Mouse (Mus musculus) ovary, postnatal 10 days (tissue): ENCODE results near the gene Kcnq1.
A peak's percentile ranks its signal among the peaks of the same experiment; 100 is the strongest.

Experiments
- DNase-seq: peaks from one replicate; pipeline ENCODE4 v3.0.0; 2022; ENCODE audit warnings: low spot score

Kcnq1 gene

GRCm38 (mm10) chr7:143364969-143365839 is 259.0 kb downstream of the Kcnq1 start:
- no peak for DNase-seq

GRCm38 (mm10) chr7:143367366-143368266 is 261.5 kb downstream of the Kcnq1 start:
- no peak for DNase-seq

DNA sequence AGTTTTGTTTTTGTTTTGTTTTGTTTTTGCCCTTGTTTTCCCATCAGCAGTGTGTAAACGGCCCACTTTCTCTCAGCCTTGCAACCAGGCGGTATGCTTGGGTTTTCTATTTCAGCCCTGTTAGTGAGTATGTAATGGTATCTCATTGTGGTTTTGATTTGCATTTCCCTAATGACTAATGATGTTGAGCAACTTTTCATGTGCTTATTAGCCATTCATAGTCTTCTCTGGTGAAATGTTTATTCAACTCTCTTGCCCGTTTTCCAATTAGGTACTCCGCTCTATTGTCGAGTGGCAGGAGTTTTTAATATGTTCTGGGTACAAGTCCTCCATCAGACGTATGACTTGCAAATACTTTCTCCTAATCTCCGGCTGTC is 262.1 kb downstream of the Kcnq1 start:
- DNase-seq: no peak

GRCm38 (mm10) chr7:143371336-143371735 is 265.2 kb downstream of the Kcnq1 start:
- no peak for DNase-seq

DNA sequence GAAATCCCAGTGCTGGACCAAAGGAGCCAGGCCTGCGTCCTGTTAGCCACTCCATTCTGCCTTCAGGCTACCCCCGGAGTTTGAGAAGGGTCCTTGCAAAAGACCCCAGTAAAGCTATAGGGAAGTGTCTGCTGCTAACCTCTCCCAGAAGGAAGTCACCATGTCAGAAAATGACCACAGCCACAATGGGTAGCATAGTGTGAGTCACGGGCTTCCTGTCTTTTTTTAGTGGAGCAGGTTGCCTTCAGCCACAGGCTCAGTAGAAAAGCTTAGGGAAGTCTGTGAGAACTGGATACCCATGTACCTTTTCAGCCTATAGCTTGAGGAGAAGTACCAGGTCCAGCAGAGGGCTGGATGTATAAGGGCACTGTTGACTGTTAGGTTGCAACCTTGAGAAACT is 267.1 kb downstream of the Kcnq1 start:
- no peak for DNase-seq

DNA sequence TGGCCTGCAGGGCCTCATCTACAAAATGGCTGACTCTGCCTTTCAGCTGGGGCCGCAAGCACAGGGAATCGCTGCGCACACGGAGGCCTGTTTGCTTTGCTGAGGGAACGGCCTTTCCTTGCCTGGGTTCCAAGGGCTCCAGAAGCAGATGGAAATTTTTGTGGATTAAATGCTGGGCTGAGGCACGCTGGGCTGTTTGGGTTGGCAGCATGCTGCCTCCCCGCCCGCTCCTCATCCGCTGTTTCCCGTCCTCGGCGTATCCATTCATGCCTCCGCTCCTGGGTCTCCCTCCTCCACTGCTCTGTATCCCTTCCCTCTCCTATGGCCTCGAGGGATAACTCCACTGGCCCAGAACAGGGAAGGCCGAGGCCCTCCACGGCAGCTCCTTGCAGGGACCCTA is 269.8 kb downstream of the Kcnq1 start:
- no peak for DNase-seq

DNA sequence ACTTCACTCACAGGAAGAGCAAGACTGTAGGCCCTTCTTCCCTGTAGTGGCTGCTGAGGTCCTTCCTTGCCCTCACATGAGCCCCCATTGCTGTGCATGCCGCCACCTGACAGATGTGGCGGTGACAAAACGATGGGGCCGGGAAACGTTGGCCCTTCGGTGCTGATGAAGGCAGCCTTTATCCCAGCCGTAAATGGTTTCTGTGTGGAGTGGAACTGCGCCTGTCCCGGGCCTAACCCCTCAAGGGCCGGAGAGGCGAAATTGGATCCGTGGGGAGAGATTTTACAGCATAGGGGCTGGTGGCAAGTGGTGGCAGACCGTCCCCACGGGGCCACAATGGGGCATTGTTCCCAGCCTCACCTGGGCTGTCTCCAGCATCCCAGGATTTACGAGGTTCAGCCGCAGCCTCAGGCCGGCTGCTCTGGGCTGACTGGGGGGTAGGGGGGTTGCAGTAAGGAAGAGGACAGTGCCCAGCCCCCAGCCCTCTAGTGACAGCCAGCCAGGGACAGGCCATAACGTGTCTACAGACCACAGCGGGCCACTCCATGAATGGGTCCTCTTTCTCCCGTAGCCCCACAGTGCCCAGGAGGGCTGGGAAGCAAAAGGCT is 274.4 kb downstream of the Kcnq1 start:
- DNase-seq: no peak

DNA sequence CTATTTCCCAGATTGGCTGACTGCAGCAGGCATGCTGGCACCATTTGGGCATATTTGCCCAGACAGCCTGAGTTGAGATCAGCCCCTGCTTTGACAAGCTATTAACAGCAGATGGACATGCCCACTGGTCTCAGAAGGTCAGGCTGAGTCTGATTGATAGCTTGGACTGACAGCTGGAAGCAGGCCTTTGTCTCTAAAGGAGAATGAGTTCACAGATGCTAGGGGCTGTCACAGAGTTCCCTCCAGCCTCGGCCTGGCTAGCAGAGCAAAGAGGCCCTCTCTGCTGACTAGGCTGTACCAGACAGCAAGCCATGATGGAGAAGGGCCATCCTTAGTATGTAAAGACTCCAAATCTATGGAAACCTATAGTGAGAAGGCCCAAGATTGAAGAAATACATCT is 280.5 kb downstream of the Kcnq1 start:
- DNase-seq: no peak

DNA sequence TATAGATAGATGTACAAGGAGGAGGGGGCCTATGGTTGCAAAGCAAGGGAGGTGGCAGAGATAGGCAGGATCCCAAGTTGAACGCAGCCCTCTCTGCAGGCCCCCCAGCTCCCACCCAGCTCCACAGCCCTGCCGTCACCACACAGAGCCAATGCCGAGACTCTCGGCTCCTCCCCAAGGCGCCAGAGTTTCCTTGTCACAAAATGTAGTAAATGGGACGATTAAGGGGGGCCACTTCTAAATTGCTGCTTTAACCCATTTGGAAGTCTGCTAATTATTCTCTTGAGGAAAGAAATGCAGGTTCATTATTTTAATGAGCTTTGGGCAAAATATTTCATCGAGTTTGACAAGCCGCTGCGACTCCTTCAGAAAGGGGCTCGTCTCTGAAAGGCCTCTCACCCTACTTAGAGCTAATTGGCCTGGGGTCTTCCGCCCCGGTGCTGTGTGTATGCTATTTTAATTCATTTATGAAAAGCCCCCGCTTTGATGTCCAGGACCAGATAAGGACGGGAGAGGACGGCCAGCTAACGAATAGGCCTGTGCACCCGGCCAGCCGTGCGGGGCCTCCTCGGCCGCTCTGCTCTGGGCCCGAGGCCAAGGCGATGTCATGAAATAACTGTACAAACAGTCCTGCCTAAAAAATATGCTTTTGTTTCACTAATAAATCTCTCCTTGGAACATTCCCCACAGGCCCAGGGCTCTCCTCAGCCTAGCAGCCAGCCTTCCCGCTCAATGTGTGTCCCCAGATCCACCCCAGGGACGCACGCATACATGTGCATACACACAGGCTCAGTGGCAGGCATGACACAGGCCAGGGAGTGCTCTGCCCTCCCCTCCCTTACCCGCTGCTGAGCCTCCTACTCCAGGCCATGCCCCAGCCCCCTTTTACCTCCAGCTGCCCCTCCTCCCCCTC is 282.9 kb downstream of the Kcnq1 start:
- peak; percentile 56 for DNase-seq

- no peak for DNase-seq
Observed at GRCm38 (mm10) chr7:143389860-143390259, 283.7 kb downstream of the Kcnq1 start.

DNA sequence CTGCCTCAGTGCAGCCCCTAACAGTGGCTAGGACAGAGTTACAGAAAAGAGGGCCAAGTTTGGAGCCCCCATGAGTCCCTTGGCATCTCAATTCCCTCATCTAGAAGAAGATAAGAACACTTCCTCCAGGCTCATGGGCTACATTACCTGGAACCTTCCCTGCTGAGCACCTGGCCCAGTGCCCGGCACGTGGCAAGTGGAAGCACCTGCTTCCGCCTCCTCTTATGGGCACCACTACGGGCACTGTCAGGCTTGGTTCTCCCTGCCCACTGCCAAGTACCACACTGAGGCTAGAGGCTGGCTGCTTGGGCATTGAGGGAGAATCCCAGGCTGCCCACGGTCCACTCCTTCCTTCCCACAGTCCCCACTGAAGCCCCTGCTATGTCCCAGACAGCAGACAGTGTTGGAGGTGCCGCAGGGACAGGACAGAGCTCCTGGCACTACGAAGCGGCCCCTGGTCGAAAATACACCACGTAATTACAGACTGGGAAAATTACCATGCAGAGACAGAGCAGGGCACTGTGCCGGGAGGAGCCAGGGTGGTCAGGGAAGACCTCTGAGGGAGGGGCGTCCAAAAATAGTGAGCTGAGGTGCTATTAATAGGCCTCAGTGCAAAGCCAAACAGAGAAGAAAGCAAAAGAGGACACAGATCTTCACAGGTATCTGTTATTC is 284.3 kb downstream of the Kcnq1 start:
- no peak for DNase-seq

DNA sequence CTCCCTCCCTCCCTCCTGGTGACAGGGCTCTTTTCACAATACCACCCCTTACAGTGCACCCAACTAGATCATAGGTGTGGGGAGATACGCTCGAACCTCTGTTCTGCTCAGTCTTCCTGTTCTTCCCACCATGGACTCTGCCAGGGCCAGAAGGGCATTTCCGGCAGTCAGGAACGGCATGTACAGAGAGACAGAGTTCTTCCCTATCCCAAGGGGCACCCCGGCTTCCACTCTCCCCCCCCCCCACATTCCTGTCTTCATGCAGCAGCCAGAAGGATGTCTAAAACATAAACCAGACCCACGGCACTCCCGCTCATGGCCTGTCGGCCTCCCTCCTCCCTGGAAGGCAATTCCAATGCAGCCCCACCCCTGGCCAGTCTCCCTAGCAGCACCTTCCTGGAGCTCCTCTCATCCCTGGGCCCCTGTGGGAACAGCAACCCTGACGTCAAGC is 289.0 kb downstream of the Kcnq1 start:
- DNase-seq: no peak

DNA sequence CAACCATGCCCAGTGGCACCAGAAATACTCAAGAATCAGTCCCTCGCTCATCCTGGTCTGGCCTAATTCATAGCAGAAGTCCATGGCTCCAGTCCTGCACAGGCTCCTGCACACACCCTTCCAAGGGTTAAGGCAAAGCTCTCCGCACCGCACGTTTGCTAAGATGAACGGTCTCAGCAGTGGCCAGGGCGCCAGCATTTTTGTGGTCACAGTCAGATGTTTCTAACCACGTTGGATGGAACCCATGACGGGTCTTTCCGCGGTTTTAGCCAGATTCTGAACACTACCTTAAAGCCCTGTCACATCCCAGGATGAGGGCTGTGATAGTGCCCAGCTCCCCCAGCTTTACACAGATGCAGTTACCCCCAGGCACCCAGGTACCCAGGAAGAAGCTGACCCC is 293.6 kb downstream of the Kcnq1 start:
- no peak for DNase-seq

- no peak for DNase-seq
Observed at GRCm38 (mm10) chr7:143400599-143400998, 294.4 kb downstream of the Kcnq1 start.

- no peak for DNase-seq
Observed at GRCm38 (mm10) chr7:143401429-143402016, 295.4 kb downstream of the Kcnq1 start.

GRCm38 (mm10) chr7:143404296-143404695 is 298.1 kb downstream of the Kcnq1 start:
- no peak for DNase-seq

DNA sequence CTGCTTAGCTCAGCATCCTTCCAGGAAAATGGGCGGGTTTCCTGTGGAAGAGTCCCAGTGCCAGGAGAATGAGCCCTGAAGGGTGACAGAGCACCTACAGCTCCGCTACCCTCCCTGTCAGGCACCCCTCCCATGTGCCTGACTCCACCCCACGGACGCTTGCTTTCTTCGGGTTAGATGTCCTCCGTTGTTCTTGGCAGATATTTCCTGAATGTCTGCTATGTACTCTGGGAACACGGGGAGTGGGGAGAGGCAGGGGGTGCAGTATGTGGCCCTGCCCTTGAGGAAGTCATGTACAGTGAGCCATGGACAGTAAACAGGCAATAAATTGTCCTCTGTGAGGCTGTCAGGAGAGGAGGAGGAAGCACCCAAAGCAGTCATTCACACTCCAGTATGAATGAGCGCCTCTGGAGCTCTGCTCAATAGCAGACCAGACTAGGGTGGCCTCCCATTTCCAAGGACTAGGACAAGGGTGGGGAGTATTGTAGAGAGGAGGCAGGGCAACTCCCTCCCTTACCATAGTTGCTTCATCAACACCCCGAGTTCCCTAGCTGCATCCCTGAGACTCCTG is 301.9 kb downstream of the Kcnq1 start:
- no peak for DNase-seq

- peak; percentile 38 for DNase-seq
Observed at GRCm38 (mm10) chr7:143408615-143409021, 302.5 kb downstream of the Kcnq1 start.

DNA sequence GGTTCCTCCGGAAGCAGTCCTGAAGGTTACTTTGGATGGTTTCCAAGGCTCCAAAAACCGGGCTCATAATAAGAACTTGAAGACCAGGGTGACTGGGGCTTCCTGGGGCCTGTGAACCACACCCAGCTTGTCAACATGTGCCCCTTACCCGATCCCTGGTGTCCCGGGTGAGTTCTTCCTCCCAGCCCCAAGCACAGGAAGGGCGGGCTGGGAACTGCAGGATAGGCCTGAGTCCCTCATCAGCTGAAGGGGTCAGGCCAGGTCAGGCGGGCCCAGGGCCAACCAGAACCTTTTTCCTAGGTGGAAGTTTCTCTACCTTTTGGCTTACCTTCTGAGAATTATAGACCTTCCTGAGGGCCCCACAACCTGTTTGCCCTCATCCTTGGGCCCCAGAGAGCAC is 306.4 kb downstream of the Kcnq1 start:
- no peak for DNase-seq

GRCm38 (mm10) chr7:143415070-143415469 is 308.9 kb downstream of the Kcnq1 start:
- DNase-seq: no peak
